Mouse (Mus musculus) liver, embryonic 14.5 days (tissue): ENCODE results near the gene Klk1b27. TPM values are rescaled to one million over a fixed set of nuclear protein-coding genes. Genes with fewer than 3 reads are reported as not detected.
"Not testable (repeated sequence)": the region's sequence is repeated elsewhere in the genome, so short reads cannot be mapped to it uniquely, and the experiment has no call there.

Source experiments
- ATAC-seq: fragments of 200-750 bp; cut with Nextera tagmentation; 2 replicates; pipeline ENCODE4 v1.8.0; 2017; ENCODE audit warnings: moderate number of reproducible peaks, mild to moderate bottlenecking, moderate library complexity; ENCODE audit not compliant: insufficient read depth
- DNase-seq, 3 experiments: peaks; one replicate each; pipeline ENCODE4 v3.0.0-alpha.2; 2012 to 2013; ENCODE audit warnings: low read depth in 3 of 3, low spot score in 3 of 3
- H3K27ac ChIP-seq: fragments of 300-500 bp; sonication (generic); 2 replicates; pipeline ENCODE4 v1.5.1; 2014; ENCODE audit warnings: moderate library complexity, mild to moderate bottlenecking, control low read depth, inconsistent platforms
- H3K27me3 ChIP-seq: fragments of 300-500 bp; sonication (generic); 2 replicates; pipeline ENCODE4 v1.6.1; 2014; ENCODE audit warnings: mild to moderate bottlenecking, low read length, moderate library complexity; ENCODE audit not compliant: control insufficient read depth, insufficient read depth
- H3K36me3 ChIP-seq: fragments of 300-500 bp; sonication (generic); replicated peaks from 2 replicates; pipeline ENCODE4 v1.6.1; 2014; ENCODE audit warnings: low read depth; ENCODE audit not compliant: control insufficient read depth, insufficient read depth
- H3K4me1 ChIP-seq, 2 experiments: fragments of 200-500 bp in 1 of 2; fragments of 300-500 bp in 1 of 2; sonication (generic) in 1 of 2; replicated peaks; 2 replicates each; pipeline ENCODE4 v1.6.1; 2012 to 2014; ENCODE audit warnings: antibody characterized with exemption in 1 of 2, inconsistent platforms in 1 of 2, low read length in 1 of 2; ENCODE audit not compliant: control insufficient read depth in 2 of 2, insufficient read depth in 2 of 2
- H3K4me2 ChIP-seq: fragments of 300-500 bp; sonication (generic); 2 replicates; pipeline ENCODE4 v1.6.1; 2014; ENCODE audit warnings: low read depth, mild to moderate bottlenecking, control low read depth, moderate library complexity
- H3K4me3 ChIP-seq, 2 experiments: fragments of 200-500 bp in 1 of 2; fragments of 300-500 bp in 1 of 2; sonication (generic) in 1 of 2; 2 replicates each; pipeline ENCODE4 v1.5.1; 2012 to 2014; ENCODE audit warnings: low read depth in 2 of 2, low read length in 2 of 2, mild to moderate bottlenecking in 2 of 2, control low read depth in 1 of 2, inconsistent platforms in 1 of 2, moderate library complexity in 1 of 2; ENCODE audit not compliant: insufficient read depth in 1 of 2
- H3K9ac ChIP-seq: fragments of 300-500 bp; sonication (generic); replicated peaks from 2 replicates; pipeline ENCODE4 v1.6.1; 2014; ENCODE audit warnings: mild to moderate bottlenecking, control low read depth, moderate library complexity
- H3K9me3 ChIP-seq: fragments of 300-500 bp; sonication (generic); 2 replicates; pipeline ENCODE4 v1.6.1; 2016; ENCODE audit warnings: low read length, mixed read lengths; ENCODE audit not compliant: control insufficient read depth
- CTCF ChIP-seq: IDR thresholded peaks from 2 replicates; pipeline ENCODE4 v1.5.1; 2016; ENCODE audit warnings: antibody characterized with exemption, low read depth, control low read depth
- EP300 ChIP-seq: IDR thresholded peaks from 2 replicates; pipeline ENCODE4 v1.6.1; 2016; ENCODE audit warnings: antibody characterized with exemption, low read depth
- WGBS: fragments of 180-500 bp; shearing (Covaris S2); extraction: QIAGEN DNeasy Blood & Tissue Kit; methylation state at CpG from one replicate; pipeline ENCODE4 v1.1.7; 2014; ENCODE audit not compliant: insufficient replicate concordance; 5-methylcytosine and 5-hydroxymethylcytosine counted together
- polyA plus RNA-seq, 2 experiments: library from polyadenylated mRNA; depleted of rRNA in 1 of 2; stranded (reverse) in 1 of 2; unstranded in 1 of 2; fragments of >200 nt; fragmentation: Nextera tagmentation in 1 of 2; extraction: Ambion mirVana in 1 of 2; gene quantifications; 2 replicates each; pipeline versions ENCODE4 v1.2.1 to v1.2.3; 2012 to 2014

The Klk1b27 gene
- polyA plus RNA-seq (2012; rRNA removed) (0.03 TPM in 1 of 2 replicates, not detected in the other), polyA plus RNA-seq (2014; fragmentation: Nextera tagmentation; extraction: Ambion mirVana) (not detected in 2 replicates)

GRCm38 (mm10) chr7:44051990-44052389 is at the start of gene Klk1b27:
Gene Klk1b27 (plus strand): TSS chr7:44052290.
- H3K27ac ChIP-seq, H3K27me3 ChIP-seq, ATAC-seq, H3K9ac ChIP-seq, H3K9me3 ChIP-seq, H3K4me3 ChIP-seq, H3K4me2 ChIP-seq, H3K4me1 ChIP-seq, H3K36me3 ChIP-seq, DNase-seq: not testable (repeated sequence)
- 33% methylated on average over 3 of the region's 3 CpGs for WGBS

DNA sequence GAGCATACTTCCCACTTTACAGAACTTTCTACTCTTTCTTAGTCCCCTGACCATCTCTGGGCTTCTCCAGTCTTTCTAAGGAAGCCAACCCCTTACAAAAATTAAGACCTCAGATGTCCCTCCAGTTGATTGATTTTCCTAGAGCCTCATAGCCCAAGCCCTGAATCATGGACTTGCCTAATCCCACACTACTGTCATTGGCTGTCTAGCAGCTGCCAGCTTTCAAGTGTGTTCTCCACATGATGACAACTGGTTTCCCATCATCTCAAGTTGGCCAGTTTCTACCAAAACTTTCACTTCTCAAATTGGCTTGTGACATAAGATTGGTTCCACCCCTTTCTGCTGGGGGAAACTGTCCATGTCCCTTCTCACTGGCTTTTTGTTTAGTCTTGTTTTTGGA is 47.2 kb upstream of the Klk1b27 start:
- no peak overlapping the region for H3K4me3 ChIP-seq
- H3K27ac ChIP-seq, result no peak overlapping the region
- H3K4me1 ChIP-seq, result no peaks in the 10 kb centered on the region
- no peaks in the 10 kb centered on the region for H3K9me3 ChIP-seq
- TF ChIP-seq CTCF, result no peak
- no peak for TF ChIP-seq EP300
- no peak for ATAC-seq
- H3K9ac ChIP-seq, result no peak overlapping the region
- no peaks in the 10 kb centered on the region for H3K36me3 ChIP-seq
- H3K4me2 ChIP-seq, result no peak overlapping the region
- DNase-seq, result no peak
- no peaks in the 10 kb centered on the region for H3K27me3 ChIP-seq

DNA sequence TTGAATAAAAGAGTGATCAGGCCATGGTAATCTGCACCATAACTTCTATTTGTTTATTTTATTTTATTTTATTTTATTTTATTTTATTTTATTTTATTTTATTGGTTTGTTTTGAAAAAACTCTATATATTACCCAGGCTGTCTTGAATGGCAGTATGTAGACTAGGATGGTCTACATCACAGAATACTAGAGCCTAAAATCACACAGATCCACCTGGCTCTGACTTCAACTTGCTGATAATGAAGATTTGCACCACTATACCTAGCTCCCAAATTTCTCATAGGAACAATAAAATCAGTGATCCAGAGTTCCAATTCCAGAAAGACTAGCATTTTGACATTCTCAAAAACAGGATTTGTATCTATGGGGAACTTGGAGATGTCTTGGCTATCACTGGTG is 40.2 kb upstream of the Klk1b27 start, which contains the start of gene Klk1b26:
Gene Klk1b26, plus strand, starts transcription at position 301 of the 400 bp plus-strand sequence.
- not testable (repeated sequence) for DNase-seq, H3K4me3 ChIP-seq, H3K27me3 ChIP-seq, H3K27ac ChIP-seq, H3K36me3 ChIP-seq, H3K9ac ChIP-seq, H3K4me1 ChIP-seq, ATAC-seq, H3K4me2 ChIP-seq, H3K9me3 ChIP-seq

DNA sequence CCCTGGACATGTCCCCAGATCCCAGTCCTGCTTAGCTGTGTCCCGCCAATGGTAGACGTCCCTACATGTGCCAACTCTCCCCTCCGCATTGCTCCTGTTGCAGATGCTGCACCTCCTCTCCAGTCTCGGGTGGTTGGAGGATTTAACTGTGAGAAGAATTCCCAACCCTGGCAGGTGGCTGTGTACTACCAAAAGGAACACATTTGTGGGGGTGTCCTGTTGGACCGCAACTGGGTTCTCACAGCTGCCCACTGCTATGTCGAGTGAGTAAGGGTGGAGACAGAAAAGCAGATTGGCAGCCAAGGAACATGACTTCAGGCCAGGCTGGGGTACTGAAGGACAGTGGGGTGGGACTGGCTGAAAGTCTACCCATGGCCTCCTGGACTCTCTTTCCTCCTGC is 37.4 kb upstream of the Klk1b27 start:
- not testable (repeated sequence) for H3K4me2 ChIP-seq, H3K9ac ChIP-seq, H3K27ac ChIP-seq, DNase-seq, H3K4me1 ChIP-seq, H3K36me3 ChIP-seq, H3K27me3 ChIP-seq, H3K9me3 ChIP-seq, ATAC-seq, H3K4me3 ChIP-seq
- WGBS, result 56% methylated on average over 6 of the region's 6 CpGs

GRCm38 (mm10) chr7:44015071-44015470 is 37.0 kb upstream of the Klk1b27 start:
- ATAC-seq (no peak), DNase-seq (no peak)
- Histone ChIP-seq H3K4me2 (no peak overlapping the region), H3K27me3 (no peaks in the 10 kb centered on the region), H3K36me3 (no peaks in the 10 kb centered on the region), H3K4me3 (no peak overlapping the region), H3K9me3 (no peaks in the 10 kb centered on the region), H3K27ac (no peak overlapping the region), H3K9ac (no peak overlapping the region), H3K4me1 (no peaks in the 10 kb centered on the region)
- TF ChIP-seq CTCF (no peak), EP300 (no peak)
- 69% methylated on average over 5 of the region's 5 CpGs for WGBS

- H3K27me3 ChIP-seq, result no peaks in the 10 kb centered on the region
- no peak overlapping the region for H3K9ac ChIP-seq
- H3K9me3 ChIP-seq, result no peaks in the 10 kb centered on the region
- TF ChIP-seq CTCF (no peak), EP300 (no peak)
- WGBS, result 32% methylated on average over 2 of the region's 2 CpGs
- DNase-seq (no peak), ATAC-seq (no peak)
- H3K4me3 ChIP-seq, result no peak overlapping the region
- no peaks in the 10 kb centered on the region for H3K4me1 ChIP-seq
- no peak overlapping the region for H3K4me2 ChIP-seq
- no peak overlapping the region for H3K27ac ChIP-seq
- H3K36me3 ChIP-seq, result no peaks in the 10 kb centered on the region
These were observed 20.0 kb downstream of the Klk1b27 start for GRCm38 (mm10) chr7:44072117-44072516.
